ENCODE assay signal across 10 mouse cellular contexts in genomic region chr16:25016261-25016836, GRCm38 (mm10).
DNase-seq lines count a peak whose midpoint lies in the region; ATAC-seq and TF ChIP-seq lines count a peak whose summit lies in the region.
"Had no signal": no experiment of that assay in that cellular context is flagged by ENCODE, and none has a peak within 500 bp of the region (broad histone marks: within the 10 kb centered on the region; RNA-seq: fewer than 3 reads in every experiment).

No protein-coding gene starts in this region.

- peak; percentile 75 for ATAC-seq in midbrain, embryonic 14.5 days (ENCODE audit: low FRiP score, low TSS enrichment)
- no peak for ATAC-seq in midbrain, embryonic 11.5 days (ENCODE audit: low FRiP score)
- peak; percentile 94 for ATAC-seq in forebrain, postnatal 0 days
- ATAC-seq in stomach, postnatal 0 days (ENCODE audit: low FRiP score, low TSS enrichment) = no peak

- 31% methylated on average over 4 of the region's 4 CpGs for WGBS in midbrain, embryonic 14.5 days
- 53% methylated on average over 4 of the region's 4 CpGs for WGBS in midbrain, embryonic 11.5 days
- WGBS in forebrain, postnatal 0 days = 10% methylated on average over 4 of the region's 4 CpGs
- 56% methylated on average over 4 of the region's 4 CpGs for WGBS in stomach, postnatal 0 days

- H3K4me1 ChIP-seq in midbrain, embryonic 14.5 days (ENCODE audit: control insufficient read depth, insufficient read depth, low read length) = no peaks in the 10 kb centered on the region
- peaks cover 2% of the 10 kb centered on the region; the same call in 1 of the 2 replicates for H3K4me1 ChIP-seq in midbrain, embryonic 11.5 days (ENCODE audit: control insufficient read depth, insufficient read depth, low read length)
- H3K4me1 ChIP-seq in forebrain, postnatal 0 days (ENCODE audit: insufficient read depth) = peaks cover 12% of the 10 kb centered on the region
- no peaks in the 10 kb centered on the region for H3K4me1 ChIP-seq in stomach, postnatal 0 days (replicated peaks; ENCODE audit: control insufficient read depth, insufficient read depth)

- no peaks in the 10 kb centered on the region for H3K27me3 ChIP-seq in midbrain, embryonic 14.5 days (ENCODE audit: control insufficient read depth, insufficient read depth, low read length)
- H3K27me3 ChIP-seq in midbrain, embryonic 11.5 days (ENCODE audit: control insufficient read depth, insufficient read depth, low read length) = no peaks in the 10 kb centered on the region
- no peaks in the 10 kb centered on the region for H3K27me3 ChIP-seq in forebrain, postnatal 0 days (ENCODE audit: insufficient read depth, low read length)
- no peaks in the 10 kb centered on the region for H3K27me3 ChIP-seq in stomach, postnatal 0 days (ENCODE audit: control insufficient read depth, insufficient read depth, low read length)
- H3K27me3 ChIP-seq: megakaryocyte, embryonic 14.5 days had no signal

- peak; percentile 82 for DNase-seq in midbrain, embryonic 14.5 days
- DNase-seq in midbrain, embryonic 11.5 days (ENCODE audit: low spot score, missing footprints) = no peak
- DNase-seq in forebrain, postnatal 0 days = peak; percentile 94
- peak; percentile 73 for DNase-seq in left cerebral cortex, adult 11 months (ENCODE audit: low spot score)
- peak; percentile 79 to 82 for DNase-seq in right cerebral cortex, postnatal 36 days (ENCODE audit: low spot score in 2 of 2)
- no peak for DNase-seq in urinary bladder, postnatal 36 days (ENCODE audit: low spot score in 2 of 2)
- DNase-seq in spleen, postnatal 36 days (ENCODE audit: low spot score in 2 of 2) = no peak
- no peak for DNase-seq in stomach, postnatal 0 days (ENCODE audit: low spot score)

- no peaks in the 10 kb centered on the region for H3K9me3 ChIP-seq in midbrain, embryonic 14.5 days (ENCODE audit: control insufficient read depth, low read length)
- H3K9me3 ChIP-seq in midbrain, embryonic 11.5 days (ENCODE audit: control insufficient read depth, low read length) = no peaks in the 10 kb centered on the region
- no peaks in the 10 kb centered on the region for H3K9me3 ChIP-seq in forebrain, postnatal 0 days (ENCODE audit: low read length)
- no peaks in the 10 kb centered on the region for H3K9me3 ChIP-seq in stomach, postnatal 0 days (ENCODE audit: control insufficient read depth, low read length)
- H3K9me3 ChIP-seq: megakaryocyte, embryonic 14.5 days had no signal

- H3K36me3 ChIP-seq in midbrain, embryonic 14.5 days (ENCODE audit: control insufficient read depth, insufficient read depth, low read length) = no peaks in the 10 kb centered on the region
- H3K36me3 ChIP-seq in midbrain, embryonic 11.5 days (ENCODE audit: control insufficient read depth, insufficient read depth, low read length) = no peaks in the 10 kb centered on the region
- H3K36me3 ChIP-seq in forebrain, postnatal 0 days (ENCODE audit: insufficient read depth) = no peaks in the 10 kb centered on the region
- no peaks in the 10 kb centered on the region for H3K36me3 ChIP-seq in stomach, postnatal 0 days (ENCODE audit: control insufficient read depth, insufficient read depth, low read length)
- H3K36me3 ChIP-seq: G1E had no signal

- no peak overlapping the region for H3K4me2 ChIP-seq in midbrain, embryonic 14.5 days (ENCODE audit: low read length)
- no peak overlapping the region for H3K4me2 ChIP-seq in midbrain, embryonic 11.5 days
- no peak overlapping the region for H3K4me2 ChIP-seq in forebrain, postnatal 0 days (ENCODE audit: low read depth)
- H3K4me2 ChIP-seq in stomach, postnatal 0 days (replicated peaks; ENCODE audit: low read depth) = no peak overlapping the region

- no peak overlapping the region for H3K9ac ChIP-seq in midbrain, embryonic 14.5 days (replicated peaks; ENCODE audit: low read length)
- H3K9ac ChIP-seq in midbrain, embryonic 11.5 days (ENCODE audit: low read length) = no peak overlapping the region
- no peak overlapping the region for H3K9ac ChIP-seq in forebrain, postnatal 0 days
- no peak overlapping the region for H3K9ac ChIP-seq in stomach, postnatal 0 days (ENCODE audit: low read length)

- TF ChIP-seq EP300 in stomach, postnatal 0 days (optimal IDR thresholded peaks at IDR 0.05) = no peak

- H3K4me3 ChIP-seq in midbrain, embryonic 14.5 days (replicated peaks; ENCODE audit: low read depth, low read length) = no peak overlapping the region
- no peak overlapping the region for H3K4me3 ChIP-seq in midbrain, embryonic 11.5 days (ENCODE audit: low read depth, low read length)
- H3K4me3 ChIP-seq in forebrain, postnatal 0 days (ENCODE audit: low read depth, low read length) = no peak overlapping the region
- no peak overlapping the region for H3K4me3 ChIP-seq in stomach, postnatal 0 days (ENCODE audit: low read depth, low read length)
- H3K4me3 ChIP-seq: megakaryocyte, embryonic 14.5 days had no signal

- H3K27ac ChIP-seq in midbrain, embryonic 14.5 days (replicated peaks; ENCODE audit: low read depth, low read length) = no peak overlapping the region
- no peak overlapping the region for H3K27ac ChIP-seq in midbrain, embryonic 11.5 days (ENCODE audit: low read depth, low read length)
- peak overlapping the region; percentile 80 for H3K27ac ChIP-seq in forebrain, postnatal 0 days (ENCODE audit: low read depth, low read length)
- H3K27ac ChIP-seq in stomach, postnatal 0 days (replicated peaks) = no peak overlapping the region

- no peak for TF ChIP-seq CTCF in forebrain, postnatal 0 days (IDR thresholded peaks at IDR 0.05; ENCODE audit: low read depth)
- TF ChIP-seq CTCF in stomach, postnatal 0 days (IDR thresholded peaks at IDR 0.05; ENCODE audit: low read depth) = no peak

Comparison
In these comparisons a context has a peak if more than half of its experiments do, and no peak if none do; other contexts are left out.
1. ATAC-seq: peak in midbrain, embryonic 14.5 days (single experiment) and forebrain, postnatal 0 days (single experiment); none in midbrain, embryonic 11.5 days (single experiment) and stomach, postnatal 0 days (single experiment).
2. DNase-seq: peak in midbrain, embryonic 14.5 days (single experiment), forebrain, postnatal 0 days (single experiment), left cerebral cortex, adult 11 months (single experiment) and right cerebral cortex, postnatal 36 days (2 of 2); none in midbrain, embryonic 11.5 days (single experiment), urinary bladder, postnatal 36 days (0 of 2), spleen, postnatal 36 days (0 of 2) and stomach, postnatal 0 days (single experiment).